Mouse (Mus musculus): ENCODE results near the gene Rdh19.

GRCm38 (mm10) chr10:127872484-127872883 lies 22.8 kb downstream of the Rdh19 start:
- TF ChIP-seq USF1 (IDR thresholded peaks at IDR 0.05; ENCODE audit: low read depth), result no peak
- no peak for TF ChIP-seq CTCF (IDR thresholded peaks at IDR 0.05; ENCODE audit: control insufficient read depth, insufficient read depth, insufficient read length)
